In the genomic region with DNA sequence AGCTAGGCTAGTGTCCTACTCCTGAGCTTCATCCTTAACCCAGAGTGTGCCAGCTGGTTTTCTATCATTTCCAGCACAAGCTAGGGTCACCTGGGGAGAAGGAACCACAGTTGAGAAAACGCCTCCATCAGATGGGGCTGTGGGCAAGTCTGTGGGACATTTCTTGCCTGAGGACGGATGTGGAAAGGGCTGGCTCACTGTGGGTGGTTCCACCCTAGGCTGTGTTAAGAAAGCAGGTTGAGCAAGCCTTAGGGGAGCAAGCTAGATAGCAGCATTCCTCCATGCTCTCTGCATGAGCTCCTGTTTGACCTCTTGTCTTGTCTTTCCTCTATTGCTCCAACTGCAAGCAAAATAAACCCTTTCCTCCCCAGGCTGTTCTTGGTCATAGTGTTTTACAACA, we compare ENCODE assay signal across 26 mouse cellular contexts. TPM values are rescaled to one million over a fixed set of nuclear protein-coding genes. Genes with fewer than 3 reads are reported as not detected.
"Had no signal": no experiment of that assay in that cellular context is flagged by ENCODE, and none has a peak within 500 bp of the region (broad histone marks: within the 10 kb centered on the region; RNA-seq: fewer than 3 reads in every experiment).

No protein-coding gene starts in this region.

- ATAC-seq: hindbrain, embryonic 16.5 days; inflammation-experienced regulatory T-cells, adult 6 months; intestine, embryonic 15.5 days; intestine, postnatal 0 days; liver, embryonic 12.5 days had no signal

- H3K4me2 ChIP-seq: heart, embryonic 12.5 days; hindbrain, embryonic 12.5 days; hindbrain, embryonic 14.5 days; intestine, embryonic 15.5 days; limb, embryonic 13.5 days; limb, embryonic 15.5 days; liver, embryonic 12.5 days had no signal

- H3K9ac ChIP-seq: heart, embryonic 12.5 days; hindbrain, embryonic 12.5 days; hindbrain, embryonic 14.5 days; intestine, embryonic 15.5 days; limb, embryonic 13.5 days; limb, embryonic 15.5 days; liver, embryonic 12.5 days; liver, embryonic 14.5 days had no signal

- H3K9me3 ChIP-seq: heart, embryonic 10.5 days; heart, embryonic 12.5 days; hindbrain, embryonic 10.5 days; hindbrain, embryonic 12.5 days; intestine, embryonic 15.5 days; limb, embryonic 13.5 days; limb, embryonic 15.5 days; liver, embryonic 12.5 days had no signal

- DNase-seq: gastrocnemius, postnatal 10 days; gastrocnemius, postnatal 25 days; heart, postnatal 10 days; heart, postnatal 4 days; kidney, adult 18-20 months; kidney, adult 8-10 months; kidney, postnatal 10 days; kidney, postnatal 25 days; kidney, postnatal 4 days; left cerebral cortex, postnatal 4 days had no signal

- H3K27ac ChIP-seq: heart, embryonic 10.5 days; hindbrain, embryonic 10.5 days; hindbrain, embryonic 12.5 days; hindbrain, embryonic 14.5 days; intestine, embryonic 15.5 days; layer of hippocampus, adult 2 months; left cerebral cortex, adult 2 months; limb, embryonic 13.5 days; limb, embryonic 15.5 days; liver, embryonic 12.5 days; liver, embryonic 14.5 days had no signal

- H3K27me3 ChIP-seq: heart, embryonic 12.5 days; hindbrain, embryonic 12.5 days; intestine, embryonic 15.5 days; limb, embryonic 13.5 days; limb, embryonic 15.5 days; liver, embryonic 12.5 days had no signal

- H3K4me3 ChIP-seq: heart, embryonic 10.5 days; heart, embryonic 12.5 days; hindbrain, embryonic 10.5 days; hindbrain, embryonic 12.5 days; intestine, embryonic 15.5 days; layer of hippocampus, adult 2 months; left cerebral cortex, adult 2 months; limb, embryonic 13.5 days; limb, embryonic 15.5 days; liver, embryonic 12.5 days had no signal

- H3K4me1 ChIP-seq: heart, embryonic 10.5 days; heart, embryonic 12.5 days; hindbrain, embryonic 10.5 days; hindbrain, embryonic 12.5 days; intestine, embryonic 15.5 days; limb, embryonic 13.5 days; limb, embryonic 15.5 days had no signal

RNA-seq across cellular contexts. Expression of a gene that starts 33.1 kb away (rescaled TPM):
- polyA plus RNA-seq: inflammation-experienced regulatory T-cells, adult 6 months; liver, adult 2 months had no signal

RNA-seq across cellular contexts. Expression of a gene that starts 58.9 kb away (rescaled TPM):
- polyA plus RNA-seq: inflammation-experienced regulatory T-cells, adult 6 months had no signal
